Mouse (Mus musculus) adrenal gland, adult 2 months (tissue): Measurements from ENCODE around the gene Pdgfb. TPM values are rescaled to one million over a fixed set of nuclear protein-coding genes. Genes with fewer than 3 reads are reported as not detected.

ENCODE experiments used
- DNase-seq: peaks from one replicate; pipeline ENCODE4 v3.0.0; 2021
- long read RNA-seq: library from polyadenylated mRNA; stranded (forward); transcript quantifications from one replicate; pipeline ENCODE4 v2.0.0, GENCODE M21; 2021
- polyA plus RNA-seq: library from polyadenylated mRNA; depleted of rRNA; stranded (reverse); fragments of >200 nt; gene quantifications from 2 replicates; pipeline ENCODE4 v1.2.3, GENCODE M21; 2012; rRNA removed
- total RNA-seq, 2 experiments: library from RNA; stranded (reverse); gene quantifications; 2 replicates each; pipeline ENCODE4 v1.2.3; 2021

Gene Pdgfb
- total RNA-seq (10 to 100 TPM; 30.3 to 54.0 TPM), polyA plus RNA-seq (63.3 and 63.8 TPM in 2 replicates)
- long read RNA-seq, transcript Pdgfb-201 (7 exons, 2,944 nt) = major isoform, 16 of 30 reads
- long read RNA-seq, partial matches to known transcripts = 5 of 30 reads
- long read RNA-seq, other reads (novel, unspliced or antisense) = 9 of 30 reads

DNA sequence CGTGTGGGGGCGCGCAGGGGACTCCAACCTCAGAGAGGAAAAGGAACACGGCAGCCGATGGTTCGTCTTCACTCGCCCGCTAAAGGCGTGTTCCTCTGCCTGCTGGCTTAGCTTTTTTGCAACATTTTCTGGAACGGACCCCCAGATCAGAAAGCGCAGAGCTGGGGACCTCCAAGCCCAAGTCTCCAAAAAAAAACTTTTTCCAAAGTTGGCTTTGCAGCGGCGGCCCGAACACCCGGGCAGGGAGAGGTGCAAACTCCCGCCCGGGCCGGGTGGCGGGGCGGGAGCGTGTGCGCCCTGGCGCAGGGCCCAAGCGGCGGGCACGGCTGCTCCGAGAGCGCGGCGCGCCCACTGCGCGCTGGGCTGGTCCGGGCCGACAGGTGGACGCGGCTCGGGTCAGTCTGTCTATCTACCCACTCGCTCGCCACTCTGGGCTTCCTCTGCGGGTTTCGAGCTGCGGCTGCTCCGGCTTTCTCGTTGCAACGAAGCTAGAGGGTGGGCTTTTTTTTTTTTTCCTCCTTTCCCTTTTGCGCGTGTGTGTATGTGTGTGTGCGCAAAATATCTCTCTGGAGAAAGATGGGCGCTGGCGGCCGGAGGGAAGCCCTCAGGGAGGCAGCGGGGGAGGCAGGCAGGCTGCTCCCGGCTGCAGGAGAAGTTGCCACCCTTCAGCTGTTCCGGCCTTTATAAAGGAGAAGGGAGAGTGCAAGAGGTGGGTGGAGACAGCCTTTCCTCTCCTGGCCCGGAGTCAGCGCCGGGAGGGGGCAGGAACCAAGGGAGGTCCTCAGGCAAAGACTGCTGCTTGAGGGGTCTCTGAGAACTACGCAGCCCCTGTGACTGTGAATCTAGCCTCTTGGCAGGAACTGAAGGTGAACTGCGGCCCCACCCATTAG lies at the start of gene Pdgfb:
Gene Pdgfb (minus strand): TSS at position 657 of the 890 bp plus-strand sequence.
- peak; percentile 93 for DNase-seq

DNA sequence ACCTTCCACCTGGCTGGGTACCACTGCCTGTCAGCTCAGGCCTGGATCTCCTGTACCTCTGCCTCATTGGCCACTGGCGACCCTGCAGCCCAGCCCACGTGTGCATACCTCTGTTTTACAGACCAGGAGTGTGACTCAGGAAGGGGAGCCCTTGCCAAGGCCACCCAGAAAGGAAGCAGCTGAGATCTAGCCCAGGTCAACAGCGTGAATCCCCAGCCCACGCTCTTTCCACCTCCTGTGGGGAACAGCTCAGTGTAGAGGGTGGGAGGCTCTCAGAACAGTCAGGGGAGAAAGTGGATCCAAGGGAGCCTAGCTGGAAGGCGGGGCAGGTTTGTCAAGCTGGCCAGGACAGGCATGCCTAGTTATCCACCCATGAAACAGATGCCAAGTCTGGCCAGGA lies 48.0 kb upstream of the Pdgfb start:
- peak; percentile 34 for DNase-seq

DNA sequence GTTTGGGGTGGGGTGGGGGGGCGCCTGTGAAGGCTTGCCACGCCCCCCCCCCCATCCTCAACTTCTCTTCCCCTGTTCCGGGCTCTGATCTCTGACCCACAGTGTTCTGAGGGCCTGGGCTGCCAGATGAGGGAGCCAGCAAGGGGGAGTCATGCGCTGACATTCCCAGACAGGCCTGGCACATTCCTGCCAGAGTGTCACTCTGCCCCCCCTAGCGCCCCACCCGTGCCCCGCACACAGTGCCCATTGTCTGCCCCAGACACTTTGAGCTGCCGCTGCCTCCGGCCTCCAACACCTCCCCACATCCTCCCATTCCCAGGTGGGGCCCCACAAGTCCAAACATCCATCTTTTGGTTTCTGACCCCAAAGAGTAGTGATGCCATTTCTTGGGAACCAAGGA lies 47.6 kb upstream of the Pdgfb start:
- no peak for DNase-seq

DNA sequence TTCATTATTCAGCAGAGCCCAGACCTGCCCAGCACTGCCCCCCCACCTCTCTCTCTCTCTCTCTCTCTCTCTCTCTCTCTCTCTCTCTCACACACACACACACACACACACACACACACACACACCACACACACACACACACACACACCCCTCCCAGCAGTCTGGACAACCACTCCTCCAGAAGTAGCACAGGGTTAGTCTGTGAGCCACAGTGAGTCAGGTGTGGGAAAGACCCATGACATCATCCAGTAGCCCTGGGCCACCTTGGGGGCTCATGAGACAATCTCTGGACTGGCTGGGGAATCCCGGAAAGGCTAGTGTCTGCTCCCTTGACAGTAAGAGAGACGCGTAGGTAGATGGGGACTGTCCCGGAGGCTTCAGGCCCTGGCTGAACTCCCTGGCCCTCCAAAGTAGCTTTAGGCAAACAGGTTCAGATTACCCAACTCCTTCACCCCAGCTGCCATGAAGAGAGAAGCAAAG lies 46.3 kb upstream of the Pdgfb start:
- DNase-seq = peak; percentile 44

DNA sequence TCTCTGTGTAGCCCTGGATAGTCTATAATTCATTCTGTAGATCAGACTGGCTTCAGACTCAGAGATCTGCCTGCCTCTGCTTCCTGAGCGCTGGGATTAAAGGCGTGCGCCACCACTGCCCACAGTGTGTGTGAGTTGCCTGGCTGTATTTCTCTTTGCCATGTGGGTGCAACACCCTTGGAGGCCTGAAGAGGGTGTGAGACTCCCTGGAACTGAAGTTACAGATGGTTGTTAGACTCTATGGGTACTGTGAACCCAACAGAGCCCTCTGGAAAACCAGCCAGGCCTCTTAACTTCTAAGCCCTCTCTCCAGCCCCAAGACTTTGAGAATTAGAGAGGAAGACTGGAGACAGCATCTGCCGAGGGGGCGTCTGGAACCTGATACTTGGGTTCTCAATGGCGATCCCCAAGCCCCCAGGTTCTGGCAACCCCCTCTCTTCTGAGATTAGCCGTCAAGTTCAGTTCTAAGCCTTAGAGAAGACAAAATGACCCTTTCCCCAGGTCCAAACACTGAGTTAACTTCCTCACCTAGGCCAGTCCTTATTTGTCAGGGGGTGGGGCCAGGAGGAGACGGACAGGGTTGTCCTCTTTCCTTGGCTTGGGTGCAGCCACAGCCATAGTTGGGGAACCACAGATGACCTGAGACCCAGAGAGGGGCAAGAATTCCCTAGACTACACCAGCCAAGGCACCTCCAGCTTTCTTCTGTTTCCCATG lies 45.7 kb upstream of the Pdgfb start:
- DNase-seq = no peak

DNA sequence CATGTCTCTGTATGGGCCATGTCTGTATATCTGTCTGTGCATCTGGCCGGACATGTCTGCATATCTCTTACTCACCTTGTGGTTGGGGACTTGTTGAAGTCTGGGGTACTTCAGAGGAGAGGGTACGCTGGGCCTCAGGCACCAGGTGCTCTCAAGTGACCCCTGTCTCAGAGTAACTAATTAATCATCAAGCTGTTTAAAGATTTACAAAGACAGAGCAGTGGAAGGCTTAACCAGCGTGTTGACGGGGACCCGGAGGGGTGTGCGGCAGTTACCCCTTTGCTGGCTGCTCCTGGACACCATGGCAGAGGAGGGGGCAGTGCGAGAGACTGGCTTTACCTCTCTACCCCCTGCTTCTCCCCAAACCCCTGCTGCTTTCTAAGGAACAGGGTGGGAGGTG lies 44.8 kb upstream of the Pdgfb start:
- DNase-seq = no peak

DNA sequence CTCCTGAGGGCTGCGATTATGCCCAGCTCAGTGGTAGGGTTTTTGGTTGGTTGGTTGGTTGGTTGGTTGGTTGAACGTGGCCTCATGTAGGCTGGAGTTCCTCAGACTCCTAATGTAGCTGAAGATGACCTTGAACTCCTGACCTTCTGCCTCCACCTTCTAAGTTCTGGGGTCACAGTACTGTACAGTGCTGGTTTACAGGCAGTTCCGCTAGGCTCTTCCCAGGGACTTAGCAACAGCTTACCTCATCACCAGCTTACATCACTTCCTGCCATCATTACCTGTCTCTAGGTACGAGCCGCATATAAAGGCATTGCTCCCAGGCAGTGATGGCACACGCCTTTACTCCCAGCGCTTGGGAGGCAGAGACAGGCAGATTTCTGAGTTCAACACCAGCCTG lies 43.4 kb upstream of the Pdgfb start:
- DNase-seq = no peak

DNA sequence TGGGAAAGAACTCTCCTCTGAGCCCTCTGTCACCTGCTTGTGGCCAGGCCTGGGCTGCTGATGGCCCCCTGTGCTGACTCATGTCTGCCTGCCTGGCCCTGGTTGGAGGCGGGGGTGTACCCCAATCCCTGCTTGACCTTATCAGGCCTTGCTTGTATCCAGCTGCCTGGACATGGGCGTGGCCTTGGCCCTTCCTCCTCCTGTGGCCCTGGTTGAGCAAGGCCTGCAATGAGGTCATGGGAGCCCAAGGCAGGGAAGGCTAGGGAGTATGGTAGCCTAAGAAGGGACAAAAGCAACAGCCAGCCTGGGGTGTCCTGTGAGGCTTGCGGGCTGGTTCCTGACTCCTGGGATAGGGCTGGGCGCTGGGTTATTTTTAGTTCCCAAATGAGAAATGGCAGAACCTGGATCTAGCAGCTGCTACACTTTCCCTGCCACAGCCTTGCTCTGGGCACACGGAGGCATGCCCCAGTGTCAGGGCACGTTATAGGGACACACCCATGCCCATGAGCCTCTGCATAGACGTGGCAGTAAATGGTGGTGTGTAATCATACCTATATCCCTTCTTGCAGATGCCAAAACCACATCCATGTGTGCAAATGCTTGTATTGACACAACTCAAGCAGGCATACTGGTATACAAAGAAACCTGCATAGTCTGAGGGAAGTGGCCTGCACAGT lies 39.4 kb upstream of the Pdgfb start:
- DNase-seq = peak; percentile 95

DNA sequence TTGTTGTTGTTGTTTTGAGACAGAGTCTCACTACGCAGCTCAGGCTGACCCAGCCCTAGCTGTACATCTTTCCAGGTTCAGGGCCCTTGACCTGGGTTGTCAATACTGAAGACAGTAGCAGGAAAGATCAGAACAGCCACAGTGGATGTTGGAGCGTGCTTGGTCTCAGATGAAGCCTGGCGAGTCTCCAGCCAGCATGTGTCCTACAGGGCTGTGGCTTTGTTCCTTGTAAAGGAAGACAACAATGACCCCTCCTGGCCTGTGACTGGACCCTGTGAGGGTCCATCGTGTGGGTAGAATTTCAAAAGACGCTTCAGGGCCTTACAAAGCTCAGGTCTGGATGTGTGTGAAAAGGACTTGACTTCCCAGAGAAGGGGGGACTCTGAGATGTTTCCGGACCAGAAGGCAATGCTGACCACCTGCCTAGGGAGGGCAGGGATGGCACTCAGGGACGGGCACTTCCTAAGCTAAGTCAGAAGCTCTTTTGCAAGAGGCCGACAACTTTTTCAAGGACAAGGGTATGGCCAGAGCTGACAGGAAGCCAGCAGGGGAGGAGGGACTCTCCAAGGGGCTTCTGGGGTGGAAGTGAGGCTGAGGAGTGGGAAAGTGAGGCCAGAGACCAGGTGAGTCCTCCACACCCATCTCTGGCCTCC lies 38.7 kb upstream of the Pdgfb start:
- DNase-seq = no peak

DNA sequence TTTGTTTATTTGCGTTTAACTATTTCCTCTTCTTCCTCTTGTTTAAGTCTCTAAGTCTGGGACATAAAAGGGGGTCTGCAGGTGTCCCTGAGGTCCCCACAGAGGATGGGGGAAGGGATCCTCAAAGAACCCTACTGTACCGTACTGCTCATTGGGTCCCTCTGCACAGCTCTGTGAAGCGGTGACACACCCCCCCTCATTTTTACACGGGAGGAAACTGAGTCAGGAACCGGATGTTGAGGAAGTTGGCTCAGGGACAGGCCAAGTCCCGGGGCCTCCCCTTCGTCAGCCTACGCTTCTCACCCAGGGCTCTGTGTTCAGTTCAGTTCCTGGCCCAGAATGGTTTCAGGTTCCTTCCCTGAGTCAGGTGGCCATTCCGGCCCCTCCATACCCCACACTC lies 37.0 kb upstream of the Pdgfb start:
- DNase-seq = no peak

DNA sequence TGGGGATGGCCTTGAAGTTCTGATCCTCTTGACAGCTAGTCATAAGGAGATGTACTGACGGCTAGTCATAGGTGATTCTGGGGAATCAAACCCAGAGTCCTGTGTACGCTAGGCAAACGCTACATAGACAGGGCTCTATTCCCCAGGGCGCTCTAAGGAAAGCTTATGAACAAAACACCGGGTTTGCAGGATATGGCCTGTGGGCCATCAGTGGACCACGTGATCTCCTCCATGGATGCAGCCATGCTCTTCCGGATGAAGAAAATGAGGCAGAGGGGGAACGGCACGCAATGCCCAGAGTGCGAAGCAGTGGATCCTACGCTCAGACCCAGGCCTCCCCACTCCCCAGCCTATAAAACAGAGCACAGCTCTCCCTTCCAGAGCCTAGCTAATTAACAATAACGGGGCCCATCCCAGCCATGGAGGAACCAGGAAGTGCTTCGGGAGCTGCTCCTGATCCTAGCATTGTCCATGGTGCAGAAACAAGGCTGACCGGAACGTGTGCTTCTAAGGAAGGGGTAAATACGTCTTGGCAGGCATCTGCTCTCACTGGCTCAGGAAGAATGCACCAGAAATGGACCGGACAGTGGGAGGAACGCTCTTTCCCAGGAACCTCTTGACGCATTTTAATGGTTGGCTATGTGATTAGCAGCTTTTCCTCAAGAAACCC lies 36.5 kb upstream of the Pdgfb start:
- no peak for DNase-seq

DNA sequence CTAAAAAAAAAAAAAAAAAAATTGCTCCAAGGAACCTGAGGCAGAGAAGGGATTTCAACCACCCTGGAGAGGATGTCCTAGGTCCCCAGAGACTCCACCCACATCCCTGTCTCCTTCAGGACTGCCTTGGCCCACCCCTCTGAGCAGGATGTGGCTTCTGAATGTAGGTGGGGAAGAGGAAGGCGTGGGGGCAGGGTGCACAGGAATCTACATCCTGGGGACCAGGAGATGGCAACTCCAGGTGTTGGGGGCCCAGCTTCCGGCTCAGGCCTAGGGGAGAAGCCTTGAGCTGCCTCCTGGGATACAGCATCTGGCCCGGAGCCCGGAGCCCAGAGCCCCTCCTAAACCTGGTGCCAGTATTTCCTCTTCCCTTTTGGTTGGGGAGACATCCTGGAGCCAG lies 35.3 kb upstream of the Pdgfb start:
- DNase-seq = peak; percentile 66

DNA sequence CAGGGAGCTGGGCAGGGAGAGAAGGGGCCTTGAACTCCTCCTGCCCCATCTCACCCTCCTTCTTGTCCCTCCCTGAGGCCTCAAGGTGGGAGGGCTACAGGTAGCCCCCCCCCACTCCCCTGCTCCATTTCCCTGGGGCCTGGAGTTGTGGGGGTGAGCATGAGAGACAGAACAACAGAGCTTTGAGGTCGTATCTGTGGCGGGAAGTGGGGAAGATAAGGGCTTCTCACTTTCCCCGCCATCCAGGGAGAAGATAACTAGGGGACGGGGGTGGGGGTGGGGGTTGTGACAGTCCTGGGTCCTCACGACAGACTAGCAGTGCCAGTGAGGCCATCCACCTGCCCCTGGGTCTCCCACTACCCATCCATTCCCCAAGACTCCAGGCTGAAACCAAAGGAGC lies 33.2 kb upstream of the Pdgfb start:
- no peak for DNase-seq

DNA sequence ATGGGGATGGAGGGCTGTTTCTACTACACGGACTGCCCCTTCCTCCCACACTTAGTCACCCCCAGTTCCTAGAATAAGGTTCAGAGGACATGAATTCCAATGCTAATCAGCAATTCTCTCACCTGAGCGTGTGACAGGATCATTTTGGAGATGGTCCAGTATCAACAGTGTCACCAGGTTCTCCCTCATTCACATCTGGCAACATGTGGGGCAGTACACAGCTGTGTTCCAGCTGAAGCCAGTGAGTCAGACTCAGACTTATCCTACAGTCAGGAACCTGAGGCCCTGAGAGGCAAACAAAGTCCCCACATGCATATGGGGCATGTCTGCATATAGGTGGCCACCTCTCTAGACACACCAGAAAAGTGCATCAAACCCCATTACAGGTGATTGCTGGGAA lies 32.5 kb upstream of the Pdgfb start:
- DNase-seq = no peak

DNA sequence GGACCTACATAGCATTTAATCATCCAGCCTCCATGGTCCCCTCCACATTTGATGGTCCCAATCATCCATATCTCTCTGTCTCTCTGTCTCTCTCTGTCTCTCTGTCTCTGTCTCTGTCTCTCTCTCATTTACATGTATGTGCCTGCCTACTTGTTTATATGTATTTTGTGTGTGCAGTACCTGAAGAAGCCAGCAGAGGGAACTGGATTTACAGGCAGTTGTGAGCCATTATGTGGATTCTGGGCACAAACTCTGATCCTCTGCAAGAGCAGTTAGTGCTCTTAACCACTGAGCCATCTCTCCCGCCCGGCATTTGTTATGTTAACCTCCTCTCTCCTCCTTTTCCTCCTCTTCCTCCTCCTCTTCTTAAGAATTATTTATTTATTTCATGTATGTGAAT lies 31.0 kb upstream of the Pdgfb start:
- DNase-seq = no peak

DNA sequence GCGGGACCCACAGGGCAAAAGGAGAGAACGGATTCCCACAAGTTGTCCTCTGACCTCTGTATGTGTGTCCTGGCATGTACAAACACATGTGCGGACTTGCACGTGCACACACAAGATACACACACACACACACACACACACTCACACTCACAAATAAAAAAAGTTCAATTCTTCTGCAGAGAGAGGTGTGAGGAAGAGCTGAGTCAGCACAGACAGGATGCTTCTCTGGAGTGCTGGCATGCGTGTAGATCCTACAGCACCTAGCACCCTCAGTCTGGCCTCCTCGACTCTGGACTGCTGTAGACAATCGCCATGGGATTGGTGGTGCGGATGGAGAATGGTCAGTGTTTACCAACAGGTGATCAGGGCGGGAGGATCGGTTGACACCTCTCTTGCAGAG lies 29.5 kb upstream of the Pdgfb start:
- no peak for DNase-seq

DNA sequence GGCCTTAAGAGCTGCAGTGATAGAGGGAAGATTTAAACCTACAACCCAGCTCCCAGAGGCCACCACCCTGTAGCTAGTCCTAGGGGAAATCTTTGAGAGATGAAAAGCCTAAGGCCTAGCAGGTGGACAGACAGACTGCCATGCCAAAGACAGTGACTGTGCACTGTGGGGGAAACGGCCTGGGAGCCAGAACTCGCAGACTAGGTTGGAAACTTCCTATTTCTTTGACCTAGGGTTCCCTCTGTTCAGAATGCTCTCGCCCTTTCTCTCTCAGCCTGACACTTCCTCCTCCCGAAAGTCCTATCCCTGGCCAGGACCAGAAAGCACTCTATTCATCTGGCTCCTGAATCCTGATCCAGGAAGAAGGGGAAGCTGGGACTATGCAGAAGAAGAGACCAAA lies 27.4 kb upstream of the Pdgfb start:
- DNase-seq = no peak

DNA sequence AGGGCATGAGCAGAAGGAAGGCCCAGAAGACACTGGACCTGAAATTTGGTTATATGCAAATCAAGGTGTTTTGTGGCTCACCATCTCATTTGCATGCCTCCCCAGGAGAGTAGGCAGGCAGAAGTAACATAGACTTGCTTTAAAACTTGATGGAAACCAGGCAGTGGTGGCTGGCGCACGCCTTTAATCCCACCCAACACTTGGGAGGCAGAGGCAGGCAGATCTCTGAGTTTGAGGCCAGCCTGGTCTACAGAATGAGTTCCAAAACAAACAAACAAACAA lies 23.3 kb upstream of the Pdgfb start:
- no peak for DNase-seq

DNA sequence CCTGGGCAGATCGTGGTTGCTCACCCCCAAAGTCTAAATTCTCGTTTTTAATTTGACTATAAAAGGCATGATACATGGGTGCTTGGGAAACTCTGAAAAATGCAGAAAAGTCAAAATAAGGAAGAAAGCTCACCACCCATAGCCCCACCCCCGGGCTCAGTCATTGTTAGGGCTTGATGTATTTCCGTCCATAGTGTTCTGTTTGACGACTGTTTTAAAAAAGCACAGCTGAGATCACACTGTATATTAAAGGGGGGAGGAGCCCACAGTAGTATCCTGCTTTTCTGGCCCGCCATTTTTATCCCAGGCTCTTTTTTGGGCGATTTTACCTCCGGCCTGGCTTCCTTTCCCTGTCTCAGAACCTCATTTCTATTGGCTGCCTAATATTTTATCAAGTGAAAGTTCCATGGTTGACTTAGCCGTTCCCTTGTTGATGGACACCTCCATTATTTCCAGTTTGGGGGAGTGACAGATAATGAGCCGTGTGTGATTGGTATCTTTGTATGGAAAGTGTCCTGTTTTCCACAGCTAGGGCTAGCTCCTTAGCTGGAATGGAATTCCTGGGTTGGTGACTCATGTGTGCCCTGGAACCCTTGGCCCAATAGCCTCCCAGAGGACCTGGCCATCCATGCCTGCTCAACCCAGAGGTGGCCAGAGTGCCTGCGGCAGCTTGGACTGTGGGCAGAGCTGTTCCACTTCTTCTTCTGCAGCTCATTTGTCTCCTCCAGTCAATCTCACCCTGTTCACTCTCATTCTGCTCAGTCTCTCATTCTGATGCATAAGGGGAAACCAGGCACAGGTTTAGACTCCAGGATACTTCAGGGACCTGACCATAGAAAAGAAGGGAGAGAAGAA lies 22.7 kb upstream of the Pdgfb start:
- DNase-seq = no peak

DNA sequence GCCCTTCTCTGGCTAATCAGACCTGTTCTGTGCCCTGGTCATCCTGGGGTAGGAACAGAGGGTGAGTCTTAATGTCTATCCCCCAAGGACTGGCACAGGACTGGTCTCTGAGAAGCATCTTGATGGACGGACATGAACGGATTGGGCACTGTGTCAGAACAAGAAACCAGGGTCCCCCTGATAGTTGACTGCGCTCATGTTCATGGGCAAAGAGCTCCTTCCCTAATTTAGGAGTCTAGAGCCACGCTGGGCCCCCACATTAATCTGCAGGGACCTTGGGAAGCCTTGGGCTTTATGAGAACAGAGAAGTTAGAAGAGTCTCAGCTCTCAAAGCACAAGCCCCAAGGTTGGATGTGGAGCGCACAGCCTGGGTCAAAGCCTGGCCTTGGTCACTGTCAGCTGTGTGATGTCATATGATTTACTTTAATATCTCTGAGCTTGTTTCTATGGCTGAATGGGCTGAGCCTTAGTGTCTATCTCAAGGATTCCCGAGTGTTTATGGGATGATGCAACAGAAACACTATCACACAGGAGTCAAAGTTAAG lies 20.6 kb upstream of the Pdgfb start:
- peak; percentile 86 for DNase-seq
